20 mouse cellular contexts compared by ENCODE assay signal in genomic region chr12:113417521-113417920, GRCm38 (mm10).
"Had no signal": no experiment of that assay in that cellular context is flagged by ENCODE, and none has a peak within 500 bp of the region (broad histone marks: within the 10 kb centered on the region; RNA-seq: fewer than 3 reads in every experiment).

No protein-coding gene starts in this region.

- DNase-seq: liver, postnatal 0 days; lung, embryonic 14.5 days; lung, postnatal 10 days; lung, postnatal 4 days; midbrain, embryonic 14.5 days; retina, postnatal 1 day; right cerebral cortex, adult 18-20 months; right cerebral cortex, postnatal 25 days; right cerebral cortex, postnatal 4 days; spleen, adult 18-20 months; thymus, adult 18-20 months; thymus, postnatal 14 days; thymus, postnatal 36 days had no signal

- H3K27me3 ChIP-seq: midbrain, embryonic 12.5 days; neural tube, embryonic 13.5 days; neural tube, embryonic 15.5 days; stomach, embryonic 15.5 days had no signal

- ATAC-seq: liver, postnatal 0 days; midbrain, embryonic 16.5 days had no signal

- H3K27ac ChIP-seq: midbrain, embryonic 10.5 days; midbrain, embryonic 12.5 days; neural tube, embryonic 13.5 days; neural tube, embryonic 15.5 days; stomach, embryonic 15.5 days had no signal

- H3K4me2 ChIP-seq: lung, embryonic 14.5 days; midbrain, embryonic 12.5 days; neural tube, embryonic 13.5 days; neural tube, embryonic 15.5 days; stomach, embryonic 15.5 days had no signal

- H3K36me3 ChIP-seq: midbrain, embryonic 10.5 days; midbrain, embryonic 12.5 days; neural tube, embryonic 13.5 days; neural tube, embryonic 15.5 days; stomach, embryonic 15.5 days had no signal

- H3K9ac ChIP-seq: liver, postnatal 0 days; lung, embryonic 14.5 days; midbrain, embryonic 12.5 days; neural tube, embryonic 13.5 days; neural tube, embryonic 15.5 days; stomach, embryonic 15.5 days had no signal

- H3K4me3 ChIP-seq: midbrain, embryonic 10.5 days; midbrain, embryonic 12.5 days; myocyte; neural tube, embryonic 13.5 days; neural tube, embryonic 15.5 days; stomach, embryonic 15.5 days had no signal

- H3K4me1 ChIP-seq: midbrain, embryonic 10.5 days; midbrain, embryonic 12.5 days; neural tube, embryonic 13.5 days; neural tube, embryonic 15.5 days; stomach, embryonic 15.5 days had no signal

- H3K9me3 ChIP-seq: neural tube, embryonic 13.5 days; stomach, embryonic 15.5 days had no signal
